Comparison of ENCODE assay signal across 11 mouse cellular contexts in genomic region chr5:151651411-151651784, GRCm38 (mm10). TPM values are rescaled to one million over a fixed set of nuclear protein-coding genes. Genes with fewer than 3 reads are reported as not detected.
A peak's percentile ranks its signal among the peaks of the same experiment; 100 is the strongest.
DNase-seq lines count a peak whose midpoint lies in the region; ATAC-seq and TF ChIP-seq lines count a peak whose summit lies in the region.
"Had no signal": no experiment of that assay in that cellular context is flagged by ENCODE, and none has a peak within 500 bp of the region (broad histone marks: within the 10 kb centered on the region; RNA-seq: fewer than 3 reads in every experiment).

No protein-coding gene starts in this region.

- WGBS in forebrain, postnatal 0 days: 65% methylated on average over 3 of the region's 3 CpGs
- 55% methylated on average over 3 of the region's 3 CpGs for WGBS in liver, embryonic 16.5 days (ENCODE audit: insufficient replicate concordance)

- H3K9ac ChIP-seq in forebrain, postnatal 0 days: no peak overlapping the region
- H3K9ac ChIP-seq in liver, embryonic 16.5 days (ENCODE audit: low read depth, low read length): no peak overlapping the region

- H3K4me1 ChIP-seq in forebrain, postnatal 0 days (ENCODE audit: insufficient read depth): no peaks in the 10 kb centered on the region
- H3K4me1 ChIP-seq in liver, embryonic 16.5 days (ENCODE audit: control insufficient read depth, low read depth, low read length): peaks cover 5% of the 10 kb centered on the region

- peak overlapping the region; percentile 83 for H3K4me3 ChIP-seq in gastrocnemius, adult 2 months
- peak overlapping the region; percentile 75; the same call in 1 of the 2 replicates for H3K4me3 ChIP-seq in forebrain, postnatal 0 days (ENCODE audit: low read depth, low read length)
- peak overlapping the region; percentile 79 for H3K4me3 ChIP-seq in liver, embryonic 16.5 days (ENCODE audit: low read depth, low read length)

- peak overlapping the region; percentile 81 for H3K27ac ChIP-seq in gastrocnemius, adult 2 months
- H3K27ac ChIP-seq in forebrain, postnatal 0 days (ENCODE audit: low read depth, low read length): peak overlapping the region; percentile 76
- no peak overlapping the region for H3K27ac ChIP-seq in liver, embryonic 16.5 days (ENCODE audit: low read length)

- no peak for DNase-seq in gastrocnemius, adult 2 months
- no peak for DNase-seq in gastrocnemius, postnatal 4 days (ENCODE audit: low spot score in 2 of 2)
- DNase-seq in forebrain, postnatal 0 days: no peak
- DNase-seq in urinary bladder, postnatal 36 days (ENCODE audit: low spot score in 2 of 2): no peak
- no peak for DNase-seq in layer of hippocampus, postnatal 36 days

- H3K36me3 ChIP-seq in forebrain, postnatal 0 days (ENCODE audit: insufficient read depth): peaks cover 22% of the 10 kb centered on the region
- H3K36me3 ChIP-seq in liver, embryonic 16.5 days (ENCODE audit: control insufficient read depth, insufficient read depth): peaks cover 24% of the 10 kb centered on the region

- no peak for TF ChIP-seq CTCF in gastrocnemius, adult 2 months (IDR thresholded peaks at IDR 0.05)
- no peak for TF ChIP-seq CTCF in forebrain, postnatal 0 days (IDR thresholded peaks at IDR 0.05; ENCODE audit: low read depth)

- no peaks in the 10 kb centered on the region for H3K9me3 ChIP-seq in forebrain, postnatal 0 days (ENCODE audit: low read length)
- H3K9me3 ChIP-seq in liver, embryonic 16.5 days (replicated peaks; ENCODE audit: control insufficient read depth, low read length): no peaks in the 10 kb centered on the region

- intact Hi-C loops in gastrocnemius, adult 2 months (cut with DNase I): no loop called here

- peak overlapping the region; percentile 60; the same call in 1 of the 2 replicates for H3K4me2 ChIP-seq in forebrain, postnatal 0 days (ENCODE audit: low read depth)
- peak overlapping the region; percentile 60 for H3K4me2 ChIP-seq in liver, embryonic 16.5 days (ENCODE audit: low read depth, low read length)

- no peaks in the 10 kb centered on the region for H3K27me3 ChIP-seq in forebrain, postnatal 0 days (ENCODE audit: insufficient read depth, low read length)
- H3K27me3 ChIP-seq in liver, embryonic 16.5 days (ENCODE audit: control insufficient read depth, insufficient read depth, low read depth, low read length): no peaks in the 10 kb centered on the region

- ATAC-seq in CD4-positive, CD25-positive, alpha-beta regulatory T cell, adult 4 months: peak; percentile 26
- ATAC-seq in forebrain, postnatal 0 days: no peak
- ATAC-seq in liver, embryonic 16.5 days (ENCODE audit: low read depth): no peak
- ATAC-seq in megakaryocyte progenitor cell, adult 5-6 weeks (replicated peaks; ENCODE audit: poor library complexity): no peak

RNA-seq across cellular contexts. Expression of gene Rfc3, which starts 0.4 kb away (rescaled TPM):
- total RNA-seq in gastrocnemius, adult 2 months (2021): 1 to 10 TPM; 2.4 to 3.1 TPM
- 10 to 100 TPM; 18.4 to 27.2 TPM for total RNA-seq in gastrocnemius, postnatal 4 days (2021)
- polyA plus RNA-seq in CD4-positive, CD25-positive, alpha-beta regulatory T cell, adult 4 months (2017; shearing (Covaris generic)): 10 to 100 TPM; 23.2 to 28.5 TPM
- total RNA-seq in forebrain, postnatal 0 days (2014; rRNA removed): 40.8 and 45.3 TPM in 2 replicates
- 62.7 and 74.6 TPM in 2 replicates for polyA plus RNA-seq in forebrain, postnatal 0 days (2015; fragmentation: Nextera tagmentation; extraction: Ambion mirVana)
- 33.6 and 37.3 TPM in 2 replicates for polyA plus RNA-seq in liver, embryonic 16.5 days (2015; fragmentation: Nextera tagmentation; extraction: Ambion mirVana)
- 10 to 100 TPM in 1 of 2 experiments, 1 to 10 TPM in 1; 8.9 to 10.5 TPM for total RNA-seq in layer of hippocampus, postnatal 36 days (2021)
- total RNA-seq in megakaryocyte progenitor cell, adult 5-6 weeks (2015): 95.4 and 104 TPM in 2 replicates
- total RNA-seq in megakaryocyte progenitor cell, adult 5-6 weeks (2017): 50.3 and 55.6 TPM in 2 replicates

RNA-seq across cellular contexts. Expression of gene Vmn2r18, which starts 45.6 kb away (rescaled TPM):
- not detected for total RNA-seq in gastrocnemius, adult 2 months (2021)
- total RNA-seq in gastrocnemius, postnatal 4 days (2021): not detected
- not detected for polyA plus RNA-seq in CD4-positive, CD25-positive, alpha-beta regulatory T cell, adult 4 months (2017; shearing (Covaris generic))
- not detected in 2 replicates for total RNA-seq in forebrain, postnatal 0 days (2014; rRNA removed)
- polyA plus RNA-seq in forebrain, postnatal 0 days (2015; fragmentation: Nextera tagmentation; extraction: Ambion mirVana): 0.05 and 0.10 TPM in 2 replicates
- not detected in 2 replicates for polyA plus RNA-seq in liver, embryonic 16.5 days (2015; fragmentation: Nextera tagmentation; extraction: Ambion mirVana)
- not detected for total RNA-seq in layer of hippocampus, postnatal 36 days (2021)
- total RNA-seq in megakaryocyte progenitor cell, adult 5-6 weeks (2015): not detected in 2 replicates
- total RNA-seq in megakaryocyte progenitor cell, adult 5-6 weeks (2017): not detected in 2 replicates
- total RNA-seq: adrenal gland, adult 18-20 months; liver, adult 2 months had no signal
- polyA plus RNA-seq: liver, adult 2 months; spleen, adult 2 months had no signal
